Mouse (Mus musculus): ENCODE results near the gene Tsga10.

DNA sequence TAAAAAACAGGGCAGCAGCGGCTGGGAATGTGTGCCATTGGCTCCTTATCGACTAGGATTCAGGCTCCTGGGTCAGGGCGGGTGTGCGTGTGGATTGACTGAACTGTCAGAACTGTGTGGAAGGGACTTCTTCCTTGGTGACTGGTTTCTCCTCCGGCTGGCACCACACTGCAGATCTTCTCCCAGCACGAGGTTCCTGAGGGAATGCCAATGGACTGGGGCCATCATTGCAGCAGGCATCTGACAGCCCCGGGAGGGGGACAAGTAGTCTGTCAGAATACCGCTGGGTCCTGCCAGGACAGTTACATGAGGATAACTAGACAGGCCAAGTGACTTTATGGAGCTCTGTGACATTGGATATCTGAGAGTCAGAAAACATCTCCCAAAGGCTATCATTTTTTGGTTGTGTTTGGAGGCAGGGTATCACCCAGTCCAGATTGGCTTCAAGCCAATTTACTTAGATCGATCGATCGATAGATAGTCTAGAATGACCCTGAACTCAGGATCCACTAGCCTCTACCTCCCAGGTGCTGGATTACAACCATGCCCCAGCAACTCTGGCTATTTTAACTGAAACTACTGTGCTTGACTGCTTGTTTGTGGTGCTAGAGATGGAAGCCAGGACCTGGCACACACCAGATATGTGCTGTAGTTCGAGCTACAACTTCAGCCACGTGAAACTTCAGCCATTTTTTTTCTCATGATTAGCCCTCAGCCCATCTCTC is 11.7 kb upstream of the Tsga10 start:
- TF ChIP-seq CHD2 (IDR thresholded peaks at IDR 0.05; ENCODE audit: low read depth, low read length) (no peak), ZNF384 (IDR thresholded peaks at IDR 0.05; ENCODE audit: low read depth, low read length) (no peak), HCFC1 (IDR thresholded peaks at IDR 0.05; ENCODE audit: borderline replicate concordance, insufficient read depth, low read length) (no peak), MAFK (IDR thresholded peaks at IDR 0.05; ENCODE audit: insufficient read depth, low read depth, low read length) (no peak)
